ENCODE assay signal across 8 mouse cellular contexts in the genomic region with DNA sequence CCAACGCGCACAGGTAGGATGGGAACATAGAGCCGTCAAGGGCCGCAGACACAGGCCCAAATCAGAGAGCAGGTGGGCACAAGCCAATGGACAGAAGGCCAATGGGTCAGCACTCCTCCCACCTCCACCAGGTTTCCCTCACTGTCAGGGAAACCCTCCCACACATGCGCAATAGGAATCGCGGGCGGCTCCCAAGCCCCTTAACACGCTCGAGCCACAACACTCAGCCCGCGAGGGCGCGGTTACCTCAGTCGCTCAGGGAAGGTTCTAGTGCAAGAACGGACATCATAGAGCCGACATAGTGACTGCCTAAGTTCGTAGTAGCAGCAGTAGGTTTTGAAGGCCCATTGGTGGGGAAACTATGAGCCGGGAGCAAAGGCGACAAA. TPM values are rescaled to one million over a fixed set of nuclear protein-coding genes. Genes with fewer than 3 reads are reported as not detected.
DNase-seq lines count a peak whose midpoint lies in the region; ATAC-seq lines count a peak whose summit lies in the region.

No protein-coding gene starts in this region.

- ATAC-seq in hematopoietic stem cell, adult 5-6 weeks (replicated peaks in 1 of 2; ENCODE audit: insufficient read depth in 1 of 2, low FRiP score in 2 of 2, low TSS enrichment in 1 of 2, low read depth in 1 of 2, poor library complexity in 2 of 2, severe bottlenecking in 2 of 2): peak; percentile 51 to 59
- ATAC-seq in lung, embryonic 15.5 days (ENCODE audit: borderline replicate concordance, extremely low read depth, low FRiP score, low TSS enrichment): peak; percentile 75

- under 1% methylated on average over 20 of the region's 20 CpGs for WGBS in lung, embryonic 15.5 days

- H3K36me3 ChIP-seq in lung, embryonic 15.5 days: peaks cover 4% of the 10 kb centered on the region; the same call in 1 of the 2 replicates

- H3K4me3 ChIP-seq in lung, embryonic 15.5 days: peak overlapping the region; percentile 95

- H3K4me1 ChIP-seq in lung, embryonic 15.5 days: peaks cover 19% of the 10 kb centered on the region

- H3K4me2 ChIP-seq in lung, embryonic 15.5 days: peak overlapping the region; percentile 81

- H3K9me3 ChIP-seq in lung, embryonic 15.5 days: no peaks in the 10 kb centered on the region

- DNase-seq in WW6 (ENCODE audit: low read depth, low spot score): peak; percentile 45
- DNase-seq in cerebellum, adult 9-10 months: peak; percentile 86
- DNase-seq in forelimb bud, embryonic 11.5 days (ENCODE audit: low read depth, low spot score): peak; percentile 74
- peak; percentile 37 for DNase-seq in layer of hippocampus, adult 9-10 months (ENCODE audit: low spot score)
- peak; percentile 69 for DNase-seq in ovary, postnatal 36 days (ENCODE audit: low spot score)
- DNase-seq in urinary bladder, postnatal 14 days (ENCODE audit: low spot score): peak; percentile 76

- peak overlapping the region; percentile 81 for H3K9ac ChIP-seq in lung, embryonic 15.5 days

- peak overlapping the region; percentile 93 for H3K27ac ChIP-seq in lung, embryonic 15.5 days

- no peaks in the 10 kb centered on the region for H3K27me3 ChIP-seq in lung, embryonic 15.5 days

RNA-seq across cellular contexts. Expression of a gene that starts 0.4 kb away (rescaled TPM):
- 8.9 and 18.4 TPM in 2 replicates for total RNA-seq in hematopoietic stem cell, adult 5-6 weeks (2017)
- polyA plus RNA-seq in lung, embryonic 15.5 days (2015; fragmentation: Nextera tagmentation; extraction: Ambion mirVana): 16.1 and 23.1 TPM in 2 replicates

RNA-seq across cellular contexts. Expression of a gene that starts 0.5 kb away (rescaled TPM):
- total RNA-seq in hematopoietic stem cell, adult 5-6 weeks (2017): 39.5 and 45.4 TPM in 2 replicates
- polyA plus RNA-seq in lung, embryonic 15.5 days (2015; fragmentation: Nextera tagmentation; extraction: Ambion mirVana): 37.0 and 39.1 TPM in 2 replicates

Comparison
In these comparisons a context has a peak if more than half of its experiments do, and no peak if none do; other contexts are left out.
1. Peak in every context shown above with its lines: DNase-seq, ATAC-seq, H3K4me3 ChIP-seq and H3K27ac ChIP-seq.